Mouse (Mus musculus) heart, adult 18-20 months (tissue): ENCODE data around the gene Edem1. TPM values are rescaled to one million over a fixed set of nuclear protein-coding genes. Genes with fewer than 3 reads are reported as not detected.

Experiments used
- DNase-seq, 2 experiments: peaks; one replicate each; pipeline ENCODE4 v3.0.0; 2021 to 2022; ENCODE audit warnings: mixed read lengths in 1 of 2
- total RNA-seq, 2 experiments: library from RNA; stranded (reverse); gene quantifications; 2 replicates each; pipeline ENCODE4 v1.2.3; 2021

Gene Edem1
- total RNA-seq, 2 experiments from 2014 or later: 11.7 to 18.7 TPM

- no peak for DNase-seq
Measured at GRCm38 (mm10) chr6:108875344-108875743, 46.9 kb downstream of the Edem1 start.

GRCm38 (mm10) chr6:108876052-108876451 lies 47.6 kb downstream of the Edem1 start:
- peak; percentile 27 to 55 for DNase-seq

DNA sequence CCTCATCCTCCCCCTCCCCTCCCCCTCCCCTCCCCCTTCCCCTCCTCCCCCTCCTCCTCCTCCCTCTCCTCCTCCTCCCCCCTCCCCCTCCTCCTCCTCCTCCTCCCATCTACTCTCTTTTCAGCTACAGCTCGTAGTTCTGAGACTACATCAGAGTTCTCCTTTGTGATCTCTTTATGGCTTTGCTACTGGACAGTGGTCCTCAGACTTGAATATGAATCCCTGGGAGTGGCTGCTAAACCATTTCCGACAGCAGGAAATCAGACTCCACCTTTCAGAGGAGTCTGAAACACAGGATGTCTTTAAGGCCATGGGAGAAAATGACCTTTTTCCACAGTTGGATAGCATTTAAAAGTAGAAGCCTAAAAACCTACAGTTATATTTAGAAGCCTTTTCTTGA lies 48.0 kb downstream of the Edem1 start:
- peak in 1 of 2 experiments; percentile 23 for DNase-seq

DNA sequence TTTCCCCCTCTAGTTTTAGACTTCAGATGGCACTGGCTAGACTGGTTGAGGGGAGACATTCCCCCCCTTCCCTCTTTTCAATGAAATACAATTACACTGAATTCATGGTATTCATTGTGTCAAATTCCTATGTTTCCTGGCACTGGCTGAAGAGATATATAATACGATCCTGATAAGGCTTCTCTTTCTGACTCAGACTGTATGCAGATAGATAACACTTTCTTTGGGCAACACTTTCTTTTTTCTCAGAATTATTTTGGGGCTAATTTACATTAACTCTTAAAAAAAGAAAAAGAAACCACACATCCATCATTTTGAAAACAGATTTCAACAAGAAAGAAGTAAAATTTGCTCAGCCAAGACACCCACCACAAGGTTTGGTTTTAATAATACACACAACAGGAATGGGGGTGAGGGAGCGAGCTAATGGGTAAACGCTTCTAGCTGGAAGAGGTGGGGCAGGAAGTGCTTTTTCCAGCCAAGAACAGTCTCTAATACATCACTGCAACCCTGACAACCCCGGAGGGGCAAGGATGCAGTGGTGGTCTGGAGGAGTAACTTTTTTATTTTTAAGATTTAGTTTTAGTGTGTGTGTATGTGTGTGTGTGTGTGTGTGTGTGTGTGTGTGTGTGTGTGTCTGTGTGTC lies 52.0 kb downstream of the Edem1 start:
- DNase-seq: no peak

DNA sequence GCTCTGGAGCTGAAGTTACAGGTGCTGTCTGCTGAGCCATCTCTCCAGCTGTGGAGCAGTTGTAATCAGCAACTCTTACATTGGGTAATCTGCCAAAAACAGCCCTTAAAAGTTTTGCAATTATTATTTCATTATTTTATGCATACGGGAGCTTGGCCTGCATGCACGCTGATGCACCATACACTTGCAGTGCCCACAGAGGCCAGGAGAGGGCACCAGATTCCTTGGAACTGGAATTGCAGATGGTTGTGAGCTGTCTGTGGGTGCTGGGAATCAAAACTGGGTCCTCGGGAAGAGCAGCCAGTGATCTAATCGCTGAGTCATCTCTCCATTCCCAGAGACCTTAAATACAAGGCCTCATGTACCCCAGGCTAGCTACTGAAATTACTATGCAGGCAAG lies 52.6 kb downstream of the Edem1 start:
- DNase-seq: no peak

GRCm38 (mm10) chr6:108883826-108884225 lies 55.4 kb downstream of the Edem1 start:
- DNase-seq: no peak

GRCm38 (mm10) chr6:108884603-108885002 lies 56.2 kb downstream of the Edem1 start:
- DNase-seq: no peak

DNA sequence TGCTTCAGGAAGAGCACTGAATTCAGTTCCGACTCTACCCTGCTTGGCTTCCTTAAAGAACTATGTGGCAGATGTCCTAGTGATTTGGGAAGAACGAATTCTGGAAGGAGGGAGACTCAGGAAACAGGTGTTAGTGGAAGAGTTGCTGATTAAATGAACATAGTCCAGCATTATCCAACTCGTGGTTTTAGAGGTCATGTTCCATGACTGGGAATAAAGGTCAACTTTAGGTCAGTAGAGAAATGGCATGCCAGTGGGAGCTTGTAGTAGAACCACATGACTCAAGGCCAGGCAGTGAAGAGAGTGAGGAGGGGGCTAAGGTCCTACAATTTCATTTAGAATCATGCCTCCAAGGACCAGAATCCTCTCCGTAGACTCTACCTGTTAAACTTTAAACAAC lies 57.9 kb downstream of the Edem1 start:
- no peak for DNase-seq

DNA sequence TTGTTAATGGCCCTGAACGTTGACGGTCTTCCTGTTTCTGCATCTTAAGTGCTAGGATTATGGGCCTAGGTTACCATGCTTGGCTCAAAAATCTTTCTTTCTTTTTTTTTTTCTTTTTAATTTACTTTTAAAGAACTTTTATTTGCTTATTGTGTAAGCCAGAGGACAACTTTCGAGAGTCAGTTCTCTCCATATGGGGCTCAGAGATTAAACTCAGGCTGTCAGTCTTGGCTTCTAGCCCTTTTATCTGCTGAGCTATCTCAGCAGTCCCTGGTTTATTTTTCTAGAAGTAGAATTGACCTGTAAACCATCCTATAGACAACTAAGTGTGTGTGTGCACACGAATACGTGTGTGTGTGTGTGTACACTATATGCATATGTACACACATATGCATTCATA lies 64.1 kb downstream of the Edem1 start:
- DNase-seq: no peak

DNA sequence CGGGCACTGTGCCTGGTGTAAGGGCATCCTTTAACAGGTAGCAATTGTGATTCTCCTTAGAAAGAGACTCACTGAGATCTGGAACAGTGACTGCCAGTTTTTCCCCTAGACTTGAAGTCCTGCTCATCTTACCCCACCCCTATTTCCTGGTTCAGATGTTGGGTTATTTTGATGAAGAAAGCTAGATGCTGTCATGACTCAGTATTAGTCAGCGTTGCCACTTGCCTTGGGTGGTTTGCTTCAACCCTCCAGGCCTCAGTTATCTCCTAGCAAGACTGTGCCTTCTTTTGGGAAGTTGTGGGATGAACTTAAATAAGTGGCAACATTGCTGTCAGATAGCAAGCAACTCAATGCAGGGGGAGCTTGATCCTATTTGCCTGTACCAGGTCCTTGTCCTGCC lies 66.7 kb downstream of the Edem1 start:
- no peak for DNase-seq

GRCm38 (mm10) chr6:108895976-108896375 lies 67.5 kb downstream of the Edem1 start:
- no peak for DNase-seq

DNA sequence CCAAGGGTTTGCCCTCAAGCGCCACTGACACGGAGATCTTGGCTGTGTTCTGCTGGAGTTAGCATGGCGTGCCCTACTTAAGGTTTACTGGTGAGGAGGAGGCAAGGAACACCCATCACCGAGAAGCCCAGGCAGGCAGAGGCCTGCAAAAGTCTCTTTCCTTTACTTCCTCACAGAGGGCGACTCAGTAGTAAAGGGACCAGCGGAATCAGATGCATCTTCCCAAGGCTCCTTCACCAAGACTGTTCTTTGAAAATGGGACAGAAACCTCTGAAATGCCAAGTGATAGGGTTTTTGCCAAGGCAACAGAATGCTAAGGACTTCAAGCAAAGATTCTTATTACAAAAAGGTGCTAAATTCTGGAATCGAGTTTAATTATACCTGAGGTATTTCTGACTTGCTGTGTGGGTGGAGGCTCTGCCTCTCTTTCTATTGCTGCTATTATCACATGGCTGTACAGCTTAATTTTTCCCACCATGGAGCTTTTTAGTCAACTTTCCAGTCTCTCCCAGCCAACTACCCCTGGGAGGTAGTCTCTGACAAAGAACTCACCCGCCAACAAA lies 68.2 kb downstream of the Edem1 start:
- no peak for DNase-seq

DNA sequence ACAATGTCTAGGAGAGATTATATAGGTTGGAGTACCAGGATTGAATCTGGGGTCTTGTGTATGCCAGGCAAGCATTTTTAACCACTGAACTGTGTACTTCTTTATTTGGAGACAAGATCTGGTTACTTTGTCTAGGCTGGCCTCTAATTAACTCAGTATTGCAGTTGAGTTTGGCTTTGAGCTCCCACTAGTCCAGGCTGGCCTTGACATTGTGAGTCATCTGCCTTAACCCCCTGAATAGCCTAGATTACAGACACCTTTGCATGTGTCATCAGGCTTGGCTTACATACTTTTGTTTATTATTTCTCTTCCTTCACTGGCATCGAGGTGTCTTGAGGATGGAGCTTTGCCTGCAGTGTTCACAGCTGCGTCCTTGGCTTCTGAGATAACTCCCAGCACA lies 70.8 kb downstream of the Edem1 start:
- DNase-seq: no peak

DNA sequence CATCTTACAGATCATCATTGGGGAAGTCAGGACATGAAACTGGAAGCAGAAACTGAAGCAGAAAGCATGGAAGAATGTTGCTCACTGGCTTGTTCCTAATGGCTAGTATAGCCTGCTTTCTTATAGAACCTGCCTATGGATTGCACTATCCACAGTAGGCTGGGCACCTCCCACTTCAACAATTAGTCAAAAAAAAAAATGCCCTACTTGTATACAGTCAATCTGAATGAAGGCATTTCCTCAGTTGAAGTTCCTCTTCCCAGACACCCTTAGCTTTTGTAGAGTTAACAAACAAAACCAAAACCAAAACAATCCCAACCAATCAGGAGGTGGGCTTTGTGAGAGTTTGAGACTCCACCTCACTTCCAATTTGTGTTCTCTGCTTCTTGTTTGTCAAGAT lies 73.7 kb downstream of the Edem1 start:
- no peak for DNase-seq

GRCm38 (mm10) chr6:108903280-108903679 lies 74.8 kb downstream of the Edem1 start:
- no peak for DNase-seq

GRCm38 (mm10) chr6:108906539-108906938 lies 78.1 kb downstream of the Edem1 start:
- no peak for DNase-seq

Other genes with a start within 250 kb of the Edem1 start
- 10 to 100 TPM; 25.9 to 33.9 TPM for gene Bhlhe40, start 168.0 kb upstream of the Edem1 start, total RNA-seq
- 100 to 1,000 TPM in 1 of 2 experiments, 10 to 100 TPM in 1; 97.1 to 101 TPM for gene Arl8b, start 45.5 kb upstream of the Edem1 start, total RNA-seq